Mouse (Mus musculus) ES-Bruce4 (cell line): ENCODE results near the gene Pdzd2. TPM values are rescaled to one million over a fixed set of nuclear protein-coding genes. Genes with fewer than 3 reads are reported as not detected.

Source experiments
- H3K27ac ChIP-seq: 2 replicates; pipeline ENCODE4 v1.5.1; 2012; ENCODE audit warnings: low read length, inconsistent platforms; ENCODE audit not compliant: insufficient read depth
- H3K27me3 ChIP-seq: 2 replicates; pipeline ENCODE4 v1.6.1; 2012; ENCODE audit warnings: mild to moderate bottlenecking, low read length, inconsistent platforms; ENCODE audit not compliant: control insufficient read depth, poor library complexity, insufficient read depth, severe bottlenecking
- H3K36me3 ChIP-seq: 2 replicates; pipeline ENCODE4 v1.6.1; 2012; ENCODE audit warnings: inconsistent platforms, mild to moderate bottlenecking, low read length, moderate library complexity; ENCODE audit not compliant: control insufficient read depth, poor library complexity, insufficient read depth, severe bottlenecking
- H3K4me1 ChIP-seq: one replicate; pipeline ENCODE4 v1.8.1; 2011; ENCODE audit warnings: low read length; ENCODE audit not compliant: control insufficient read depth, insufficient read depth
- H3K4me3 ChIP-seq: 2 replicates; pipeline ENCODE4 v1.5.1; 2011; ENCODE audit warnings: low read depth, mild to moderate bottlenecking, low read length
- H3K9ac ChIP-seq: 2 replicates; pipeline ENCODE4 v1.6.1; 2012; ENCODE audit warnings: low read depth, mild to moderate bottlenecking, inconsistent platforms; ENCODE audit not compliant: poor library complexity, severe bottlenecking
- H3K9me3 ChIP-seq: replicated peaks from 2 replicates; pipeline ENCODE4 v1.6.1; 2012; ENCODE audit warnings: mild to moderate bottlenecking, low read length, inconsistent platforms; ENCODE audit not compliant: control insufficient read depth, poor library complexity, insufficient read depth, severe bottlenecking
- CTCF ChIP-seq: IDR thresholded peaks from one replicate; pipeline ENCODE4 v1.8.1; 2011; ENCODE audit warnings: low read depth, low read length
- EP300 ChIP-seq: IDR thresholded peaks from 2 replicates; pipeline ENCODE4 v1.6.1; 2011; ENCODE audit warnings: low read depth, low read length; ENCODE audit not compliant: insufficient read depth
- POLR2A ChIP-seq: IDR thresholded peaks from one replicate; pipeline ENCODE4 v1.8.1; 2011; ENCODE audit warnings: low read length; ENCODE audit not compliant: insufficient read depth
- polyA plus RNA-seq: library from polyadenylated mRNA; stranded (reverse); fragments of >200 nt; gene quantifications from 2 replicates; pipeline ENCODE4 v1.2.4, GENCODE M21; 2011; ENCODE audit warnings: low read depth; ENCODE audit not compliant: missing spikeins, insufficient read depth, insufficient read length

The Pdzd2 gene
- polyA plus RNA-seq, 1 experiment: 7.3 TPM

DNA sequence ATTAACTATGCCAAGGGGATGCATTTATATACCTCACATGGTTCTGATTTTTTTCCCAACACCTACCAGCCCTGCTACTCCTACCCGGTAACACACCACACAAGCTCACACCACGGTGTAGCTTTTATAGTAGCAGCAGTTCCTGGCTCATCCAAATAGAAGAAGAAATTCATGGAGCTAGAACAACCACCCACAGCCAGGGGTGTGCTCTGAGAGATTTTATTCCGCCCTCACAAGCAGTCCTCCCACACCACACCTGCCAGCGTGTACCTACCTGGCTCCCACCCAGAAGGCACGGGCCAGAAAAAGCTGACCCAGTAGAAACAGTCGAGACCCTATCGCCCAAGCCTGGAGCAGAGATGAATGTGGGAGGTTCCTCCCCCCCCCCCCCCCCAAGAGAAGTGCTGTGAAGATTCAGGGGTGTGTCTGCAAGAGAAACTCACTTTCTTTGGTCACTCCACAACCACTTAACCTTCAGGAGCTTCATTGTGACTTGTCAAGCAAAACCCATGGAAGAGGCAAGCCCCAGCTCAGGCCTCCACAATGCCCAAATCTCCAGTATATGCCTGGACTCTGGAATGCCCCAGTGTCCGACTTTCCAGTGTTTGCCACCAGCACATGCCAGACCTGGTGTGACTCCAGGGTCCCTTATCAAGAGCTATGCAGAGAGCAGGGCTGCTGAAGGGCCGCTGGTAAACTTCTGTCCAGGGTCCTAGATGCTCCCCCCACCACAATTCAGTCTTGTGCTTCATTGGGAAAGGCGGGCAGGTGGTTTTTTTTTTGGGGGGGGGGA is 1.2 kb downstream of the Pdzd2 start:
- Histone ChIP-seq H3K27me3 (0 out of 2 replicates have a peak, but pooled peaks cover 4% of the 10 kb centered on the region), H3K9me3 (no peaks in the 10 kb centered on the region), H3K36me3 (no peaks in the 10 kb centered on the region), H3K4me3 (no peak overlapping the region), H3K9ac (peak overlapping the region; percentile 76; the same call in 1 of the 2 replicates), H3K4me1 (peaks cover 1% of the 10 kb centered on the region), H3K27ac (no peak overlapping the region)
- TF ChIP-seq CTCF (no peak), EP300 (no peak), POLR2A (no peak)

DNA sequence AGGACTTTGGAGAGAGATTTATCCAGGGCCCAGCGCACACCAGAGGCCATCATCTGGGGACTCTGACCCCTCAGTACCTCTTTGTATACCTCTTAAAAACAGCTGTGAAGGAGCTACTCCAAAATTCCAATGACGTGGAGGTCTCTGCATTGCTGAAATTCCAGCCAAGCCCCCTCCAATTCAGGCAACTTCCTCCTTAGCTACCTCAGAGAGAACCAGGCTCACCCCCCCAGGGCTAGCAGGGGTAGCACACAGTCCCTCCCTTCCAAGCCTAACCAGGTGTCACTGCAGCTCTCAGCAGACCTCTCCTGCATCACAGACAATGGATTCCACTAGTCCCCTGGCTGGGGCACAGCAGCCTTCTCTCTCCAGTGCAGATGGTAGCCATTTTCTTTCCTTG is 4.5 kb downstream of the Pdzd2 start:
- Histone ChIP-seq H3K27me3 (0 out of 2 replicates have a peak, but pooled peaks cover 2% of the 10 kb centered on the region), H3K4me1 (peaks cover 1% of the 10 kb centered on the region), H3K9ac (no peak overlapping the region), H3K27ac (no peak overlapping the region), H3K36me3 (no peaks in the 10 kb centered on the region), H3K9me3 (no peaks in the 10 kb centered on the region), H3K4me3 (no peak overlapping the region)
- TF ChIP-seq POLR2A: no peak
- no peak for TF ChIP-seq CTCF
- TF ChIP-seq EP300: peak; percentile 72; the same call in 1 of the 2 replicates

DNA sequence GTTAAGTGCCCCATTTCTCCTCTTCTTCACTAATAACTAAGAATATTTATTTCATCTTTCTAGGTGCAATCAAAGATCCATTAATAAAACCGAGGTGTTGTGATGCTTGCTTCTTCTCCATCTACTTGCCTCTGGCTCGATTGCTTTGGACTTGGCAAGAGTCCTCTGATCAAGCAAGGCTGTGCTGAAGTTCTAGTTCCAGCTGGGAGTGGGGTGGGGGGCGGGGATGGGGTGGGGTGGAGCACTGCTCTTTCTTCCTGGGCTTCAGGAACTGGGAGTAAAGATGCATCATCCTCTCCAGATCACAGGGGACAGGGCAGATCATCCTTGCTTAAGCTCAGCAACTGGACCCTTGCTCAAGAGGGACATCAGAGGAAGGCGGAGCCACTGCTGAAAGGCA is 5.5 kb downstream of the Pdzd2 start:
- Histone ChIP-seq H3K9ac (no peak overlapping the region), H3K4me1 (peaks cover 1% of the 10 kb centered on the region), H3K36me3 (no peaks in the 10 kb centered on the region), H3K27ac (no peak overlapping the region), H3K4me3 (no peak overlapping the region), H3K9me3 (no peaks in the 10 kb centered on the region; the same call in 1 of the 2 replicates), H3K27me3 (0 out of 2 replicates have a peak, but pooled peaks cover 2% of the 10 kb centered on the region)
- no peak for TF ChIP-seq EP300

DNA sequence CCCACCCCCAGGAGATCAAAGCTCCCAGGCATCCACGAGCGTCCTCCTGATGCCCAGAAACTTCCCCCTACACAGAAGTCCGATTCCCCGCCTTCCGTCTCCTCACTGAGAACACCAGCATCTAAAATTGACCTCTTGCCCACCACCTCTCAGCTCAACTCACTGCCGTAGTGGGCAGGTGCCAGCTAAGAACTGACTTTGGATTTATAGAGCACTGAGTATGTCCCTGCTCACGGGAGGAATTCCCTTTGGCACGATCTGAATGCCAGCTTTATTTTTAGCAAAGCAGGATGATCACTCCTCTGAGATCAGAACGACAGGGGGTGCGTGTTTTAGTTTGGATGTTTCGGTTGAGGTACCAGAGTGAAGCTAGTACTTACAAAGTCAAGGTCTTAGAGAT is 7.1 kb downstream of the Pdzd2 start:
- Histone ChIP-seq H3K9ac (no peak overlapping the region), H3K4me3 (no peak overlapping the region), H3K36me3 (no peaks in the 10 kb centered on the region), H3K4me1 (no peaks in the 10 kb centered on the region), H3K9me3 (no peaks in the 10 kb centered on the region; the same call in 1 of the 2 replicates), H3K27me3 (no peaks in the 10 kb centered on the region), H3K27ac (no peak overlapping the region)
- no peak for TF ChIP-seq CTCF
- TF ChIP-seq POLR2A: no peak
- no peak for TF ChIP-seq EP300

DNA sequence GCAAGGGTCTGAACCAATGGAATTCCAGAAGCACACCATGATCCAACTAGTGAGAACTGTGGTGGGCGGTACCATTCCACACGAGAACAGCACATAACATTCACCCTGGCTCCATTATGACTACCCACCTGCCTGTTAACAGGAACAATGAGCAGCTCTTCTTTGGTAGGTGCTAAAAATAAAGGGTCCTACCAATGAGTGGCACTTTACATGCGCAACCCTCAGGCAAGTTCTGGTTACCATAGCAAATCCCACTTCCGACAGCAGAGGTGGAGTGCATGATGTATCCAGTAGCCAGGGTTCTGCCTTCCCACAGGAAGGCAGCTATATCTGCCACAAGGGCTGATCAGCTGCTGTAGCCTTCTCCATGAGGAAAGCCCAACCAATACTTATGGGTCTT is 11.3 kb downstream of the Pdzd2 start:
- Histone ChIP-seq H3K27me3 (no peaks in the 10 kb centered on the region), H3K27ac (no peak overlapping the region), H3K36me3 (no peaks in the 10 kb centered on the region), H3K4me1 (no peaks in the 10 kb centered on the region), H3K9ac (no peak overlapping the region), H3K9me3 (no peaks in the 10 kb centered on the region; the same call in 1 of the 2 replicates), H3K4me3 (no peak overlapping the region)
- TF ChIP-seq EP300 (no peak), POLR2A (no peak), CTCF (no peak)

DNA sequence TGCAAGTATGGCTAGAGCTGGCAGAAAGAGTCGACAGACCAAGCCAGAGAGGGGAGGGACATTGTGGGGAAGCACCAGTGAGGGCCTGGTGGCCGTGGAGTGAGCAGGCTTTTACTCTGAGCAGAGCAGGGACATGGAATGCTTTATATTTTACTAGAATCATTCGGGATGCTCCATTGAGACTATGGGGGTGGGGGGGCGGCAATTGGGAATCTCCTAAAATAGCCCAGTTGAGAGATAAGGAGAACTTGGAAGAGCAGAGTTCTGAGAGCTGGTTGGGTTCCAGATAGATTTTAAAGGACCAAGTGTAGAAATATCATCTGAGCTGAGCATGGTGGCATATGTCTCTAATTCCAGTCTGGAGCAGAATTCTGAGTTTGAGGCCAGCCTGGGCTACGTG is 14.5 kb downstream of the Pdzd2 start:
- H3K27me3 ChIP-seq: no peaks in the 10 kb centered on the region
- TF ChIP-seq POLR2A (no peak), CTCF (no peak), EP300 (no peak)
- no peaks in the 10 kb centered on the region for H3K4me1 ChIP-seq
- no peaks in the 10 kb centered on the region; the same call in 1 of the 2 replicates for H3K9me3 ChIP-seq
- H3K4me3 ChIP-seq: no peak overlapping the region
- no peak overlapping the region for H3K27ac ChIP-seq
- H3K36me3 ChIP-seq: no peaks in the 10 kb centered on the region
- no peak overlapping the region for H3K9ac ChIP-seq
